Mouse (Mus musculus) adrenal gland (tissue): ENCODE results near the gene Crisp2.

Source experiments
- intact Hi-C: fragments of 180-260 bp; cut with DNase I; formaldehyde crosslinking; loops from one replicate; pipeline ENCODE4 v1.15.1; 2025
- long read RNA-seq, 2 experiments: library from polyadenylated mRNA; unstranded; transcript quantifications; one replicate each; pipeline ENCODE4 v2.0.0; 2020; ENCODE audit warnings: borderline replicate concordance in 1 of 2; ENCODE audit not compliant: insufficient replicate concordance in 1 of 2

Gene Crisp2
- long read RNA-seq, experiment 1, result 0 reads
- long read RNA-seq, experiment 2, result 0 reads

GRCm38 (mm10) chr17:40806953-40807572 lies at the start of gene Crisp2:
Gene Crisp2, minus strand, starts transcription at chr17:40807003.
- intact Hi-C loops, result no loop called here

GRCm38 (mm10) chr17:40855065-40855464 lies 48.3 kb upstream of the Crisp2 start:
- intact Hi-C loops, result no loop called here

GRCm38 (mm10) chr17:40837308-40837707 lies 30.5 kb upstream of the Crisp2 start:
- intact Hi-C loops, result no loop called here

GRCm38 (mm10) chr17:40831870-40832269 lies 25.1 kb upstream of the Crisp2 start:
- intact Hi-C loops, result loop anchor here (5.0 kb wide), 1 partner anchor 65 kb away; no protein-coding TSS in a partner anchor

- intact Hi-C loops, result no loop called here
These were observed 17.7 kb upstream of the Crisp2 start for GRCm38 (mm10) chr17:40824549-40824948.

GRCm38 (mm10) chr17:40823817-40824216 lies 17.0 kb upstream of the Crisp2 start:
- intact Hi-C loops, result no loop called here

GRCm38 (mm10) chr17:40821477-40821876 lies 14.7 kb upstream of the Crisp2 start:
- intact Hi-C loops, result no loop called here

- intact Hi-C loops, result no loop called here
These were observed 10.6 kb upstream of the Crisp2 start for GRCm38 (mm10) chr17:40817340-40817943.

- intact Hi-C loops, result no loop called here
These were observed 5.5 kb upstream of the Crisp2 start for GRCm38 (mm10) chr17:40812259-40812658.

GRCm38 (mm10) chr17:40811560-40811959 lies 4.8 kb upstream of the Crisp2 start:
- intact Hi-C loops, result no loop called here

- intact Hi-C loops, result no loop called here
These were observed 4.1 kb upstream of the Crisp2 start, which contains the start of gene Rhag for GRCm38 (mm10) chr17:40810934-40811333. Gene Rhag, plus strand, starts transcription at chr17:40811126.

- intact Hi-C loops, result no loop called here
These were observed 1.3 kb upstream of the Crisp2 start for GRCm38 (mm10) chr17:40808071-40808470.

- intact Hi-C loops, result no loop called here
These were observed 253 bp downstream of the Crisp2 start for GRCm38 (mm10) chr17:40806550-40806949.

GRCm38 (mm10) chr17:40802707-40803340 lies 4.0 kb downstream of the Crisp2 start:
- intact Hi-C loops, result no loop called here

GRCm38 (mm10) chr17:40793921-40794854 lies 12.6 kb downstream of the Crisp2 start:
- intact Hi-C loops, result no loop called here

GRCm38 (mm10) chr17:40789877-40790276 lies 16.9 kb downstream of the Crisp2 start:
- intact Hi-C loops, result no loop called here

- intact Hi-C loops, result no loop called here
These were observed 39.7 kb downstream of the Crisp2 start for GRCm38 (mm10) chr17:40767120-40767519.

- intact Hi-C loops, result no loop called here
These were observed 43.1 kb downstream of the Crisp2 start for GRCm38 (mm10) chr17:40763662-40764061.

GRCm38 (mm10) chr17:40731724-40732123 lies 75.1 kb downstream of the Crisp2 start:
- intact Hi-C loops, result no loop called here

- intact Hi-C loops, result no loop called here
These were observed 75.5 kb downstream of the Crisp2 start for GRCm38 (mm10) chr17:40731296-40731695.

- intact Hi-C loops, result no loop called here
These were observed 80.0 kb downstream of the Crisp2 start, which contains the start of gene Esp1 for GRCm38 (mm10) chr17:40726820-40727219. Gene Esp1, plus strand, starts transcription at chr17:40727120.
